Mouse (Mus musculus) neural tube, embryonic 14.5 days (tissue): ENCODE measurements at regions not wholly inside any gene's neighbourhood (a gene's known extent, or its start where the extent isn't known, plus 50 kb on each side); places are given as distances from the start of the nearest gene placed in this dataset.
A peak's percentile ranks its signal among the peaks of the same experiment; 100 is the strongest.

Experiments used
- ATAC-seq: fragments of 200-750 bp; cut with Nextera tagmentation; 2 replicates; pipeline ENCODE4 v1.8.0; 2017; ENCODE audit warnings: low read depth, mild to moderate bottlenecking, moderate TSS enrichment, moderate library complexity
- H3K27ac ChIP-seq: fragments of 300-500 bp; sonication (generic); 2 replicates; pipeline ENCODE4 v1.5.1; 2014; ENCODE audit warnings: low read depth, mild to moderate bottlenecking, control low read depth, low read length, moderate library complexity, mixed read lengths
- H3K27me3 ChIP-seq: fragments of 300-500 bp; sonication (generic); 2 replicates; pipeline ENCODE4 v1.6.1; 2014; ENCODE audit warnings: low read length; ENCODE audit not compliant: control insufficient read depth, insufficient read depth
- H3K36me3 ChIP-seq: fragments of 300-500 bp; sonication (generic); 2 replicates; pipeline ENCODE4 v1.6.1; 2014; ENCODE audit warnings: low read length, mixed read lengths; ENCODE audit not compliant: control insufficient read depth, insufficient read depth
- H3K4me1 ChIP-seq: fragments of 300-500 bp; sonication (generic); 2 replicates; pipeline ENCODE4 v1.6.1; 2014; ENCODE audit warnings: low read length; ENCODE audit not compliant: control insufficient read depth, insufficient read depth
- H3K4me2 ChIP-seq: fragments of 300-500 bp; sonication (generic); 2 replicates; pipeline ENCODE4 v1.6.1; 2014; ENCODE audit warnings: mild to moderate bottlenecking, low read depth, low read length, control low read depth
- H3K4me3 ChIP-seq: fragments of 300-500 bp; sonication (generic); 2 replicates; pipeline ENCODE4 v1.5.1; 2014; ENCODE audit warnings: low read depth, low read length, control low read depth, mixed read lengths
- H3K9ac ChIP-seq: fragments of 300-500 bp; sonication (generic); replicated peaks from 2 replicates; pipeline ENCODE4 v1.6.1; 2014; ENCODE audit warnings: low read depth, mild to moderate bottlenecking, control low read depth, low read length, mixed read lengths
- H3K9me3 ChIP-seq: fragments of 300-500 bp; sonication (generic); 2 replicates; pipeline ENCODE4 v1.6.1; 2016; ENCODE audit warnings: low read length; ENCODE audit not compliant: control insufficient read depth
- WGBS: fragments of 180-500 bp; shearing (Covaris S2); extraction: QIAGEN DNeasy Blood & Tissue Kit; methylation state at CpG from one replicate; pipeline ENCODE4 v1.1.7; 2014; 5-methylcytosine and 5-hydroxymethylcytosine counted together

- H3K36me3 ChIP-seq = no peaks in the 10 kb centered on the region
- no peak overlapping the region for H3K27ac ChIP-seq
- no peaks in the 10 kb centered on the region for H3K9me3 ChIP-seq
- H3K27me3 ChIP-seq = no peaks in the 10 kb centered on the region
- peak overlapping the region; percentile 26; the same call in 1 of the 2 replicates for H3K4me2 ChIP-seq
- H3K4me3 ChIP-seq = no peak overlapping the region
- WGBS = 37% methylated on average over 12 of the region's 12 CpGs
- no peaks in the 10 kb centered on the region for H3K4me1 ChIP-seq
- ATAC-seq = no peak
- H3K9ac ChIP-seq = no peak overlapping the region
These were observed 162.4 kb upstream of the Fbxl17 start for GRCm38 (mm10) chr17:63662251-63662650.

DNA sequence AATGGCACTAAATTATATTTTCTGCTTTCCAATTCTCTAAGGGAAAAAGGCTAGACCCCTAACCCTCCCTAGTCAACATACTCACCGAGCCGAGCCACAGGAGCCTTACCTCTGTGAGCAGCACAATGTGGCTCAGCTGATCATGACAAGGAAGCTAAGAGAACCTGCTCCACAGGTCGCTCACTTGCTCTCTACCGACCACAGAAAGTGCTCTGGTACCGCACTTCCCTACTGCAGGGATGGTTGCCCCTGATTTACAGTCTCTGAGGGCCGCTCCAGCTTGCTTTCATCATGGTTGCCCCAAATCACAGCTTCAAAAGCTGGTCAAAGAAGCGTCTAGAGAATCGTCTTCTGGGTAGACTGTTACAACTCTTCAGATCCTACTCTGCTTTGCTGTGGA, 177.0 kb upstream of the Fbxl17 start:
- Histone ChIP-seq H3K4me2 (no peak overlapping the region), H3K4me3 (no peak overlapping the region), H3K4me1 (no peaks in the 10 kb centered on the region), H3K9ac (no peak overlapping the region), H3K36me3 (no peaks in the 10 kb centered on the region), H3K9me3 (no peaks in the 10 kb centered on the region), H3K27ac (no peak overlapping the region), H3K27me3 (no peaks in the 10 kb centered on the region)
- ATAC-seq = no peak
- 89% methylated on average over 8 of the region's 8 CpGs for WGBS

GRCm38 (mm10) chr17:63677996-63678657, 178.3 kb upstream of the Fbxl17 start:
- H3K27ac ChIP-seq = no peak overlapping the region
- WGBS = 75% methylated on average over 3 of the region's 3 CpGs
- no peaks in the 10 kb centered on the region for H3K9me3 ChIP-seq
- no peak overlapping the region for H3K4me2 ChIP-seq
- no peaks in the 10 kb centered on the region for H3K27me3 ChIP-seq
- no peak overlapping the region for H3K4me3 ChIP-seq
- H3K4me1 ChIP-seq = no peaks in the 10 kb centered on the region
- no peak overlapping the region for H3K9ac ChIP-seq
- ATAC-seq = no peak
- no peaks in the 10 kb centered on the region for H3K36me3 ChIP-seq

DNA sequence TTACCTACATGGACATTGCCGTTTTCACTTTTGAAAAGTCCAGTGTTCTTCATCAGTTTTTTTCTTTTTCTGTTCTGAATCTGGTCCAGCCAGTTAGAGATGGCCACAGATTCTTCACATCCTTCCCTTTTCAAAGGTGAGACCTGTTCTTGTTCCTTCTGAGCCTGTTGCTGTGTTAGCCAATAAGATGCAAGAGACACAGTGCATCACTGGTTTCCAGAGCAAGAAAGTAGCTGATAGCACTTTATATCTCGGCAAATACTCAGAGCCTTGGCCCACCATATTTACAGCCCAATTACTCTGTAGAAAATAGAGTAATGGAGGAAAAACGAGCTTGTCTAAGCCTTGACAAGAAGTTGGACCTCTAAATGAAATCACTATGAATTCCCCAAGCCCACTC, 180.7 kb upstream of the Fbxl17 start:
- no peak for ATAC-seq
- Histone ChIP-seq H3K9me3 (no peaks in the 10 kb centered on the region), H3K36me3 (no peaks in the 10 kb centered on the region), H3K4me2 (no peak overlapping the region), H3K27me3 (no peaks in the 10 kb centered on the region), H3K9ac (no peak overlapping the region), H3K4me1 (no peaks in the 10 kb centered on the region), H3K4me3 (no peak overlapping the region), H3K27ac (no peak overlapping the region)
- WGBS = 62% methylated on average over 3 of the region's 3 CpGs

DNA sequence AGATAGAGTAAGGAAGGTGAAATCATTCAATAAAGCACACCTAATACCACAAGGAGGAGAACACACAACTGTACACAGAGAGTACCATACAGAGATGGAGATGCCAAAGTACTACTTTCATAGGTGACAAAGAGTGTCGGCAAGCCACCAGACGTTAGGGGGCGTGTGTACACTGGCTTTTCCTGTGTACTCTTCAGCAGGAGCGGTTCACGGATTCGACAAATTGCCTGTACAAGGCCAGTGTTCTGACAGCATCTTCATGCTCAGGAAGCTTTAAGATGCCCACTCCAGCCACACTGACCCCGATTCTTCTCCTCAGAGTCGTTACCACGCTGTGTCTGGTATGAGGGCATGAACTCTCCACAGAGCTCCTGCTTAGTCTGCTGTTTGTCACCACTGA, 179.5 kb upstream of the Fer start:
- no peak for ATAC-seq
- no peaks in the 10 kb centered on the region for H3K36me3 ChIP-seq
- H3K9me3 ChIP-seq = no peaks in the 10 kb centered on the region
- WGBS = 84% methylated on average over 9 of the region's 9 CpGs
- no peak overlapping the region for H3K4me3 ChIP-seq
- no peak overlapping the region for H3K4me2 ChIP-seq
- no peak overlapping the region for H3K27ac ChIP-seq
- no peaks in the 10 kb centered on the region for H3K4me1 ChIP-seq
- no peak overlapping the region for H3K9ac ChIP-seq
- H3K27me3 ChIP-seq = no peaks in the 10 kb centered on the region

DNA sequence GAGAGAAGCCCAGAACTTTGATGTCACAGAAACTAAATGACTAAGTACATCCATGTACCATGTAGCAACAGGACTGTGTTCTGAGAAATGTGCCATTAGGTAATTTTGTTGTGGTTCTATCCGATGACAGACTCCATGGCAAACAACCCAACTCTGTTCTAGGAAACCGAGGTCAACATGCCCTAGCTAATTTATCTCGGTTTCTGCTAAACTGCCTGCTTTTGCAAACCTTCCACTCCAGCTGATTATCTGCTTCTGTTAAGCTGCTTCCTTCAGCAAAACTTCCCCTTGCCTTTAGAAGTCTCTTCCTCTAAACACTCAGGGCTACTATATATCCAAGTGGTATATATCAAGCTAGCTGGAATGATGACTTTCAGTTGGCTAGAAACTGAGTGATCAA, 178.8 kb upstream of the Fer start:
- WGBS = 88% methylated on average over 3 of the region's 3 CpGs
- ATAC-seq = no peak
- H3K27me3 ChIP-seq = no peaks in the 10 kb centered on the region
- H3K4me3 ChIP-seq = no peak overlapping the region
- no peaks in the 10 kb centered on the region for H3K9me3 ChIP-seq
- no peaks in the 10 kb centered on the region for H3K4me1 ChIP-seq
- H3K9ac ChIP-seq = no peak overlapping the region
- no peak overlapping the region for H3K4me2 ChIP-seq
- H3K27ac ChIP-seq = no peak overlapping the region
- no peaks in the 10 kb centered on the region for H3K36me3 ChIP-seq

DNA sequence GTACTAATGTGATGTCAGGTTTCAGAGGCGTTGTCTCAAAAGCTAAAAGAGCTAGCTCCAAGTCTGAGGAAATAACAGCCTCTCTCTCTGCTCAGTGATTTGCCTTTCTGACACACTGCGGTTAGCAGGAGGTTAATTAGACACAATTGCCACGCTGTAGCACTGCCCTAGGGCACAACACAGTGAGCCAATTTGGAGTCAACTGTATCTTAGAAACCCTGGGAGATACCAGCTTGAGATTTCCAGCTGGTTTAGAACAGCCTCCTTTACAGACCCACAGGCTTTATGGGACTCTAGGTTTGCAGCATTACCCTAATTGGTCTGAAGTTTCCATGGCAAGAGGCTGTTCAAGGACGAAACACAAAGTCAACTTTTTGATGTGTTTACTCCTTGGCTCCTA, 176.9 kb upstream of the Fer start:
- 15% methylated on average over 4 of the region's 4 CpGs for WGBS
- Histone ChIP-seq H3K36me3 (no peaks in the 10 kb centered on the region), H3K4me2 (no peak overlapping the region), H3K27ac (no peak overlapping the region), H3K4me3 (no peak overlapping the region), H3K4me1 (no peaks in the 10 kb centered on the region), H3K9me3 (no peaks in the 10 kb centered on the region), H3K27me3 (no peaks in the 10 kb centered on the region), H3K9ac (no peak overlapping the region)
- peak; percentile 71 for ATAC-seq

- no peak for ATAC-seq
These were observed 176.5 kb upstream of the Fer start for GRCm38 (mm10) chr17:63686361-63686760.

GRCm38 (mm10) chr17:63689291-63689690, 173.6 kb upstream of the Fer start:
- H3K4me1 ChIP-seq = no peaks in the 10 kb centered on the region
- no peak overlapping the region for H3K4me3 ChIP-seq
- no peaks in the 10 kb centered on the region for H3K9me3 ChIP-seq
- H3K27ac ChIP-seq = no peak overlapping the region
- WGBS = 90% methylated on average over 8 of the region's 8 CpGs
- no peak overlapping the region for H3K4me2 ChIP-seq
- no peak for ATAC-seq
- no peak overlapping the region for H3K9ac ChIP-seq
- no peaks in the 10 kb centered on the region for H3K36me3 ChIP-seq
- H3K27me3 ChIP-seq = no peaks in the 10 kb centered on the region

More at GRCm38 (mm10) chr17:63686361-63686760, 176.5 kb upstream of the Fer start:
- no peaks in the 10 kb centered on the region for H3K4me1 ChIP-seq
- 47% methylated on average over 4 of the region's 4 CpGs for WGBS
- no peak overlapping the region for H3K27ac ChIP-seq
- H3K36me3 ChIP-seq = no peaks in the 10 kb centered on the region
- H3K4me3 ChIP-seq = no peak overlapping the region
- no peak overlapping the region for H3K9ac ChIP-seq
- H3K4me2 ChIP-seq = no peak overlapping the region
- H3K9me3 ChIP-seq = no peaks in the 10 kb centered on the region
- no peaks in the 10 kb centered on the region for H3K27me3 ChIP-seq
